Mouse (Mus musculus) bone marrow macrophage, adult 2 months (primary cell): ENCODE measurements around the gene Ndufv3.

Experiments
- CTCF ChIP-seq: IDR thresholded peaks from 2 replicates; pipeline ENCODE4 v1.5.1; 2012; ENCODE audit warnings: low read depth, mild to moderate bottlenecking, low read length, moderate library complexity
- POLR2A ChIP-seq: IDR thresholded peaks from 2 replicates; pipeline ENCODE4 v1.6.1; 2012; ENCODE audit warnings: mild to moderate bottlenecking, low read depth, low read length, borderline replicate concordance

- TF ChIP-seq CTCF (no peak), POLR2A (no peak)
Observed at GRCm38 (mm10) chr17:31525816-31526215, 5.9 kb downstream of the Ndufv3 start.
